Mouse (Mus musculus): Measurements from ENCODE around the gene Arfgap3.
"Not testable (repeated sequence)": the region's sequence is repeated elsewhere in the genome, so short reads cannot be mapped to it uniquely, and the experiment has no call there.

The Arfgap3 gene

GRCm38 (mm10) chr15:83296050-83296449 lies 54.0 kb downstream of the Arfgap3 start:
- DNase-seq (ENCODE audit: low read depth in 1 of 2, low spot score in 2 of 2): no peak

DNA sequence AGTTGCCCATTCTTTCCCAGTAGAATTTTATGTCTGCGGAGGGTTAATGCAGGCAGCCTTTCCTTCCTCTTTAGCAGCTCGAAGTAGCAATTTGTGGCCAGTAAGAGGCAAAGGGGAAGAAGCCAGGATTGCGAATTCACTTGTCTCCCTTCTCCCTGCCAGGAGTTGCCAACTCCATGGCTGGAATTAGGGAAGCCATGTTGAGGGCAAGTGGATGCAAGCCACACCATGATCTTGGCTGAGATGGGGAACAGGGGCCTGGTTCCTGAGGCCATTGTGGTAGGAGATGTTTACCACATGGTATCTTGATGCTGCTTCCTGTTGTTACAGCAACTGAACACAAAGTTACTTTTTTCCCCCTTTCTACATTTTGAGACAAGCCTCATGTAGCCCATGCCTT lies 55.1 kb downstream of the Arfgap3 start:
- DNase-seq (ENCODE audit: low read depth in 1 of 2, low spot score in 2 of 2): no peak

DNA sequence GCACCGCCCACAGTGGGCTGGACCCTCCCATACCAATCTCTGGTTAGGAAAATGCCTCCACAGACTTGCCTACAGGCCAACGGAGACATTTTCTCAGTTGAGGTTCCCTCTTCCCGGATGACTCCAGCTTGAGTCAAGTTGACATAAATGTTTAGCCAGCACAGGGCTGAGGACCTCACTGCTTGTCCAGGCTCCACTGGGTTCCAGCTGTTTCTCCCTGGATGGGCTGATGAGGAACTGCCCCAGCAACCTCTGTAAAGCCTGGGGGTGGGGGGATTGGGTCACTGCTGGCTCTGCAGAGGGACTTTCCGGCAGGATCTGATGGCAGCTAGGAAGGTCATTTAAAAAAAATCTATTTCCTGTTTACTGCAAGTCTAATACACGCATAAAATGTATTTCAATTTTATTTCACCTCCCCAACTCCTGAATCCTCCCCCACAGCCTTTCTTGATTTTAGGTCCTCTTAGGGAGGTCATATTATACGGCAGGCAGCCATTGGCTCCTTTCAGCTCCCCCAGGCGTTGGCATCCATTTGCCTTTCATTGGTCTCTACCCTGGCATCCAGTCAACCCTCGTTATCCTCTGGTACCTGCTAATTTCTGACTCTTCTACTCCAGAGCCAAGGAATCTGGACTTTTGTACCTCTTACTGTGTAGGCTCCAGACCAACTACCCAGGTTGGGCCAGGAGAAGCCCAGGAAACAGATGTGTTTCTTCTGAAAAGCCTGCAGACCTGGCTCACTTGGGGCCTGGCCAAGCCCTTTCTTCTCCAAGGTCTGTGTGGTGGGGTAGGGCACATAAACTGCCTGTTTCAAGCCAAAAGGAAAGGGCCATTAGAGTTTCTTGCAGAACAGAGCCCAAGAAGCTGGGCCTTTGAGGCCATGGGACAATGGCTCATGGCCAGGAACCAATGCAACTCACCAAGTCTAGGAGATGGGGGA lies 56.1 kb downstream of the Arfgap3 start:
- no peak for DNase-seq (ENCODE audit: low read depth in 1 of 2, low spot score in 2 of 2)

DNA sequence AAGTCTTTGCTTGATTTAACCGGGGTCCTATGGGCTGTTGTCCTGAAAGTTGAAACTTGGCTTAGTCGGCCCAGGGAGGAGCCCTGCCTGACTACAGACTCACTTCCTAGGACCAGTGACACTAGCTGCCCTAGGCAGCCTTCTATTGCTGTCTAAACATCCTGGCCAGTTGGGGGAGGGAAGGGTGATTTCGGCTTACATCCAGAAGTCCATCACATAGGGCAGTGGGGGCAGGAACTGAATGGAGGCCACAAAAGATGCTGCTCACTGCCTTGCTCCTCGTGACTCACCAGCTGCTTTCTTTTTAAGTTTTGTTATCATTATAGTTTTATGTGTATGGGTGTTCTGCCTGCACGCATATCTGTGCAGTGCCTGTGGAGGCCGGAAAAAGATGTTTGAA lies 56.9 kb downstream of the Arfgap3 start:
- DNase-seq (ENCODE audit: low read depth in 1 of 2, low spot score in 2 of 2): no peak

- no peak for DNase-seq (ENCODE audit: low read depth in 1 of 2, low spot score in 2 of 2)
Measured at GRCm38 (mm10) chr15:83292261-83293056, 57.6 kb downstream of the Arfgap3 start.

DNA sequence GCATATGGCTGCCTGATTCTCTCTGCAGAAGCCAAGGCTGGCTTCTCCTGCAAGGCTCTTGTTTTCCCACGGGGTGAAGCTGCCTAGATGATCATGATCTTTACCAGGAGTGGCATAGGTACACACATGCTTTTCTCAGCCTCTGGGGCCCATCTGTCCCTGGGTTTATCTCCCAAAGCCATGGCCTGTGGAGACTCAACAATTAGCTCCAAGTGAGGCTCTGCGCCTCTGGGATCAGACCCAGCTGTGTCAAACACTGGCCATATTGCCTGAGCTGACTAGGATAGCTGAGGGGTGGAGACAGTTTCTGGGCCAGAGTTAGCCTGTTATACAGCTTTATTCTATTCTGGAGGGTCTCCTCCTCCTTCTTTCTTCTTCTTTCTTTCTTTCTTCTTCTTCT lies 59.1 kb downstream of the Arfgap3 start:
- no peak for DNase-seq (ENCODE audit: low read depth in 1 of 2, low spot score in 2 of 2)

- DNase-seq (ENCODE audit: low read depth in 1 of 2, low spot score in 2 of 2): no peak
Measured at GRCm38 (mm10) chr15:83284828-83285227, 65.2 kb downstream of the Arfgap3 start.

DNA sequence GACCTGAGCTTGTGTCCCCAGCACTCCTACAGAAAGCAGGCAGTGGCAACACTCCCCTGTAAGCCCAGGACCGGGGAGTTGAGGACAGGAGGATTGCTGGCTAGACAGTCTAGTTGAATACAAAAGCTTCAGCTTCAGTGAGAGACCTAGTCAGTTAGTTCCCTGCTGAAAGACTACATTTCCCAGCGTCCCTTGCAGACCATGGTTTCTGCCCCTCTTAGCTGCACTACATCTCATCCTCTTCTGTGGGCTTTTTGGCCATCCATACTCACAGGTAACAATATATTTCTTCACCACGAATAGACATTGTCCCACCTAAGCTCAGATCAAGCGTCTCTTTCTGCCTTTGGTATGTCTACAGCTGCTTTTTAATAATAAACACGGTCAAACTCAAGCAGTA lies 67.7 kb downstream of the Arfgap3 start:
- DNase-seq (ENCODE audit: low read depth in 1 of 2, low spot score in 2 of 2): no peak

- no peak for DNase-seq (ENCODE audit: low read depth in 1 of 2, low spot score in 2 of 2)
Measured at GRCm38 (mm10) chr15:83281303-83281702, 68.7 kb downstream of the Arfgap3 start.

DNA sequence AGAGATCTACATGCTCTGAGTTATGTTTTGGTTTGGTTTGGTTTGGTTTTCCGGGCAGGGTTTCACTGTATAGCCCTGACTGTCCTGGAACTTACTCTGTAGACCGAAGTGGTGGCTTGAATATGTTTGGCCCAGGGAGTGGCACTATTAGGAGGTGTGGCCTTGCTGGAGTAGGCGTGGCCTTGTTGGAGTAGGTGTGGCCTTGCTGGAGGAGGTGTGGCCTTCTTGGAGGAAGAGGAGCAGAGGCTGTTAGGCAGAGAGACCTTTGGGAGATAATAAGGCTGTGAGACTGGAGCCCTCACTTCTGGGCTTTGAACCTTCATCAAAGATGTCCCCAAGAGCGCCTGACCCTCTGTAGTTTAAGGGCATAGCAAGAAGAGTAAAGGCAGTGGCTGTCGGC lies 71.5 kb downstream of the Arfgap3 start:
- no peak for DNase-seq (ENCODE audit: low read depth in 1 of 2, low spot score in 2 of 2)

DNA sequence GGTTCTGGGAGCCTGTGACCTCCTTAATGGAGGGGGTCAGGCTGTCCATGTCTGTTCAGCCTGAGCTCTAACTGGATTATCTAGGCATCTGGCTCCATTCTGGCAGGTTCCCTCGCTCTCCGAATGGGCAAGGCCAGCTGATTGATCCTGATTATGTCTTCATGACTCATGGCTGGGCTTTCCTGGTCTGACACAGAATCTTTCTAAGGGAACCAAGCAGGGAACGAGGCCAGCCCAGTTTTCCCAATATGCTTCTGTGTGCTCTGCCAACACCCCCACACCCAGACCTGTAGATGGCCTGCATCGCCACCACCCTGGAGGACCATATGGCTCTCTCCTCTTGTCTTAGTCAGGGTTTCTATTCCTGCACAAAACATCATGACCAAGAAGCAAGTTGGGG lies 72.6 kb downstream of the Arfgap3 start:
- DNase-seq (ENCODE audit: low read depth in 1 of 2, low spot score in 2 of 2): no peak

DNA sequence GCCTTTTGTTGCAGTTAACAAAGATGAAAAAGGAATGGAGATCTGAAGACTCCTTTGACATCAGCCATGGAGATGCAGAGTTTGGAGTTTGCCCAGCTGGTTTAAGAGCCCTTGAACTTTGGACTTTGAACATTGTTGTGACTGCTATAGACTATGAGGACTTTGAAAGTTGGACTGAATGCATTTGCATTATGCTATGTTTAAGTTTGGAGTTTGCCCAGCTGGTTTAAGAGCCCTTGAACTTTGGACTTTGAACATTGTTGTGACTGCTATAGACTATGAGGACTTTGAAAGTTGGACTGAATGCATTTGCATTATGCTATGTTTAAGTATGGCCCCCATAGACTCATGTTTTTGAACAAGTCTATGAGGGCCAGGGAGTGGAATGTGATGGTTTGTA lies 75.8 kb downstream of the Arfgap3 start:
- not testable (repeated sequence) for DNase-seq (ENCODE audit: low read depth in 1 of 2, low spot score in 2 of 2)

DNA sequence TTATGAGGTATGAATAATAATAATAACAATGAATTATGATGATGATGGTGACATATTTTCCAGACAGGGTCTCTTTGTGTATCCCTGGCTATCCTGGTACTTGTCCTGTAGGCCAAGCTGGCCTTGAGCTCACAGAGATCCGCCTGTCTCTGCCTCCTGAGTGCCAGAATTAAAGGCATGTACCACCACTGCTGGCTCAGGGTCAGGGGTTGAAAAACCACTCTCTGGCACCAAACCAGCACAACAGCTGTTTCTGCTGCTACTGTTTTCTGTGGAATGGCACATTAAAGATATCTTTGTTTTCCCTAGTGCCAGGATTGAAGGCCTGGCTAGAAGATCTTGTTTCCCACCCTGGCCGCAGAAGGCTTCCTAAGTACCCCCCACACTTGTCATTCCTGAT lies 77.0 kb downstream of the Arfgap3 start:
- no peak for DNase-seq (ENCODE audit: low read depth in 1 of 2, low spot score in 2 of 2)

DNA sequence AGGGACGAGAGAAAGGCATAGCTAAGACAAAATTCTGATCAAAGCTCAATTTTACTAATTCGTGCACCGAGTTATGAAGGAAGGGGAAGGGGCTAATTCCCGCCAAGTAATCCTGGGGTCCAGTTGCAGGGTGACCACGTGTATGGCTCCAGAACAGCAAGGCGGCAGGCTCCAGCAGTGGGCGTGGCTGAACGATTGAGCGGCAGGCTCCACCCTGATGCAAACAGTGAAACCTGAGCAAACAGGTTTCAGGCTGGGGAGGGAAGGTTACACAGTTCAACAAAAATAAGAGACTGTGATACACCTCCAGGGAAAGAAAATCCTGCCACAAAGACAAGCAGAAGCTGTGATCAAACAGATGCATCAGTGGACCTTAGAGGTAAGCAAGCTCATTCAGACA lies 78.8 kb downstream of the Arfgap3 start:
- DNase-seq (ENCODE audit: low read depth in 1 of 2, low spot score in 2 of 2): not testable (repeated sequence)

DNA sequence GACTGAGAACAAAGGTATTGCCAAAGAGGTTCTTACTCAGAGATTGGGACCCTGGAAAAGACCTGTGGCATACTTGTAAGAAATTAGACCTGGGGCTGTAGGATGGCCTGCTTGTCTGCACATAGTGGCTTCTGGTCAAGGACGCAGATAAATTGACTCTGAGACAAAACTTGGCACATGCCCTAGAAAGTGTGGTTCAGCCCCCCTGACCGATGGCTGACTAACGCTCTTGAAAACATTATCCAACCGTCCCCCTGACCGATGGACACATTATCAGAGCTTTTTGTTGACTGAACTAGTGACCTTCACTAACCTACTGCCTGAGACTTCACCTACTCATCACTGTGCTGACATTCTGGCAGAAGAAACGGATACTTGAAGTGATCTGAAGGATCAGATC lies 80.1 kb downstream of the Arfgap3 start:
- DNase-seq (ENCODE audit: low read depth in 1 of 2, low spot score in 2 of 2): not testable (repeated sequence)

DNA sequence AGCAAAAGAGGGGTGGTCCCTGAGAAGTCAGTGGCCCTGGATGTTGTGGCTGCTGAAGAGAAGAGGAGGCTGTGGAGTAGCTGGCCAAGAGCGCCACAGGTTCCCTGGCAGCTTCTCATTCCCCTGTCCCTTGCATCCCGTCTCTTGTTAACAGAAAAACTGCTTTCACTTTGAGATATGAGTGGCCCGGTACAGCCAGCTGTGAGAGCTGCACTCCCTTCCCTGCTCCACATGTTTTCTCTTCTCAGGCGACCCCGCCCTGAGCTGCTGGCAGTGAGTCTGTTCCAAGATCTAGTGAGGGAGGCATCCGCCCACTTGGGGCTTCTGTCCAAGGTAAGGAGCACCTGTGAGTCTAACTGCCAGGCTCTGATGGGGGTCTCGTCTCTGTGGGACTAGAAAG lies 81.6 kb downstream of the Arfgap3 start:
- DNase-seq (ENCODE audit: low read depth in 1 of 2, low spot score in 2 of 2): not testable (repeated sequence)

DNA sequence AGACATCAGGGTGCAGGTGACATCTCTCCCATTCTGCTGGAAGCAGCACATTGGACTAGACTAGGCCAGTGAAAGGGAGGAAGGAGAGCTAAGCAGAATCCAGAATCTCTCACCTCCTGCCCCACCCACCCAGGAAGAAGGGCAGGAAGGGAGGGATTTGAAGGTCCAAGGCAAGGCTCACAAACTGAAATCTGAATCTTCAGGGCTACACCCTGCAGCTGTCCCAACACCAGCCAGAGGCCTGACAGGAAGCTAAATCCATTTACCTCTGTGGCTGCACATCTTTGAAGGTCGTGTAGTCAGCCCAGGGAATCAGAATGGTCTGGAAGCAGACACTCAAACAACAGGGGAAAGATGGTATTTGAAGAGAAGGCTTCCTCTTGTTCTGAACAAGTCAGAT lies 84.8 kb downstream of the Arfgap3 start:
- DNase-seq (ENCODE audit: low read depth in 1 of 2, low spot score in 2 of 2): no peak

GRCm38 (mm10) chr15:83263405-83263804 lies 86.6 kb downstream of the Arfgap3 start:
- DNase-seq (ENCODE audit: low read depth in 1 of 2, low spot score in 2 of 2): no peak

DNA sequence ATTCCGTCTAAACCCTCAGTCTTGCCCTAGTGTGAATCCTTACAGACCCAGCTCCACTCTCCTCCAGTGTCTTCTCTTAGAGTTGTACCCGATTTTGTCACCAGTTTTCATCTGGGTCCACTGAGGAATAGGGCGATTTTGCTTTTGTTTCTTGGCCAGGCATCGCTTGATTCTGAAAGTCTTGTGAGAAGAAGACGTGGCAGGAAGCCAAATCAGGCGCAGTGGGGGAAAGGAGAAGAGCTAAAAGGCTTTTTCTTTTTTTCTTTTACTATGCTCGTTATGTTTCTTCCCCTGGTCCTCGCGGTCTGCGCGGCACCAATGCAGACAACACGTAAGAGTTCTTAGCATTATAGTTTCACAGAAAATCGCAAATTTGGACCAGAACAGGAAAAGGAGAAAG lies 92.1 kb downstream of the Arfgap3 start:
- no peak for DNase-seq (ENCODE audit: low read depth in 1 of 2, low spot score in 2 of 2)

DNA sequence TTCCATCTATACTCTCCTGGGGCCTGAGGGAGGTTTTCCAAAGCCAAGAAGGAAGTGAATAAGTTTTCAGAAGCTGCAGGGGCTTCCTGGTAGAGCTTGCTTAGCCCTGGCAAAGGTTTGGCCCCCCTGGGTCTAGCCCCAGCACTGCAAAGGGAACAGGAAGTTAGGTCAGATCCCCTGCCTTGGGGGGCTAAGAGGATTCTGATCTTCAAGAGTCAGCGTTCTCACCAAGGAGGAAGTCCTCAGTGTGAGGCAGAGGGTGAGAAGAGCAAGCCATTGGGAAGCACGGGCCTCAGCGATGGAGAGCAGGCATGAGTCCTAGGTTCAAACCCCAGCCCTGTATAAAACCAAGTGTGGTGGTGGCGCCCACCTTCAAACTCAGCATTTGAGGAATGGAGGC lies 93.6 kb downstream of the Arfgap3 start:
- DNase-seq (ENCODE audit: low read depth in 1 of 2, low spot score in 2 of 2): no peak

GRCm38 (mm10) chr15:83255944-83256343 lies 94.1 kb downstream of the Arfgap3 start:
- no peak for DNase-seq (ENCODE audit: low read depth in 1 of 2, low spot score in 2 of 2)

DNA sequence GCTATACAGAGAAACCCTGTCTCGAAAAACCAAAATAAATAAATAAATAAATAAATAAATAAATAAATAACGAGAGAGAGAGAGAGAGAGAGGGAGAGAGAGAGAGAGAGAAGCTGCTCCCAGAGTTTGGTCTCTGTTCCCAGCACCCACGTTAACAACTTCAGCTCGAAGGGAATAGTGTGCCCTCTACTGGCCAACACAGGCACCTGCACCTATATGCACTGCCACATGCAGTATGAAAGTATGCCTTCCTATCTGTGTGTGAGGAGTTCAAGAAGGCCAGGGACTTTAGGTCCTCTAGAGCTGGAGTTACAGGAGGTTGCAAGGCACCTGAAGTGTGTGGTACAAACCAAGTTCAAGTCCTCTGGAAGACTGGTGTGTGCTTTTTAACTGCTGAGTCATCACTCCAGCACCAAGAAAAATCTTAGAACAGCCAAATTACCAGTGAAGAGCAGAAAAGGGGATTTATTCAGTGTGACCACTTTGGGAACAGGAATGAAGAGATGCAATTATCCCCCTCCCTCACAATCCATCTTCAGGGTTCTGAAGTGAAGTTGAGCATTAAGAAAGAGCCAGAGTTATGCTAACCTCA lies 94.8 kb downstream of the Arfgap3 start:
- no peak for DNase-seq (ENCODE audit: low read depth in 1 of 2, low spot score in 2 of 2)
